Mouse (Mus musculus) skeletal muscle tissue, adult 2 months (tissue): ENCODE measurements around the gene Cipc.
A peak's percentile ranks its signal among the peaks of the same experiment; 100 is the strongest.

Source experiments
- DNase-seq: peaks from one replicate; pipeline ENCODE4 v3.0.0-alpha.2; 2012; ENCODE audit warnings: low read depth, low spot score

The Cipc gene

DNA sequence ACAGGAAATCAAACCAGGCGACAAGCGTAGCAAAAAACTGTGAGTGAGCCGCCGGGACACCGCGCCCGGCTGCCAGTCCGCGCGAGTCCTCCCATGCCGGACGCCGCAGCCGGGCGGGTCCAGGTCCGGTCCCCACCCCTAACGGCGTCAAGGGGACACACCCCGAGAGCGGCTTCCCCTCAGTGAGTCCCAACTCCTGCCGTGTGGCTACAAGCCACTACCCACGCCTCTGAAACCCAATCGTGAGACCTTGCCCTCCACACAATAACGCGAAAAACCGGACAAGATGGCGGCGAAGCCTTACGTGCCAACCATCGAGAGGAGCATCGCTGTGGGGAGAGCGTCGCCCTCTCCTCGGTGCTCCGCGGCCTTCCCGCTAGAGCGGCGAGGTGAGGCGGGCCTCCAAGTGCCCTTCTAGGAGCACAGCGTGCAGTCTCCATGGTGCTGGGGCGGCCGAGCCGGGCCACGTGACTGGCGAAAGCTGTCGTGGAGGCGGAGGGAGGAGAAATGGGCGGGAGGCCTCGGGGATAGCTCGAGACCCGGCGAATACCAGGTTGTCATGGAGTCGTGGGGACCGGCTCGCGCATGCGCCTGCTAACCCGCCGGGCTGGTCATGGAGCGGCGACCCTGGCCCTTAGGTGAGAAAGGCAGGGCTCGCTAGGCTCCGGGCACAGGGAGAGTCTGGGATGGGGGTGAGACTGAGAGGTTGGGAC, at the start of gene Cipc:
Cipc (plus strand) TSS at position 182 of the 713 bp plus-strand sequence.
- DNase-seq, result peak; percentile 99

DNA sequence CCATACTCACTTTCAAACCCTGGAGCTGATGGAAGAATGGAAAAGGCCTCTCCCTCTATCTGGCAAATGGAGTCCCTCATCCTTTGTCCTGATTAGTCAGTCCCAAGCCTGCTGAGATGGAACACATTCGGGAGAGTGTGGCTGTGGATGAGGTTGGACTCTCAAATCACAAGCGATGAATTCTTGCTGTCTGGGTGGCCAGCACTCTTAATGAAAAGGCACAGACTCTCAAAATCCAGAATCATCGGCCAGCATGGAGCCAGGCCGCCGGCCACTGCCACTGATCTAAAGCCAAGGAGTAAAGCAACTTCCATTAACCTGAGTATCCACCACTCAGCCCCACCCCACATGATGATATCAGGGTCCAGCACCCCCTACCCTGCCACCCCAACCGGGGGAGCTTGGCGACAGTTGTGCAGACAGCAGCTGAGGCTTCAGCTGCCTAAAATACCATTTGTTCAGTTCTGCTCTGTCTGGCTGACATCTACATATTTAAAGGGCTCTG, 49.0 kb upstream of the Cipc start:
- no peak for DNase-seq

DNA sequence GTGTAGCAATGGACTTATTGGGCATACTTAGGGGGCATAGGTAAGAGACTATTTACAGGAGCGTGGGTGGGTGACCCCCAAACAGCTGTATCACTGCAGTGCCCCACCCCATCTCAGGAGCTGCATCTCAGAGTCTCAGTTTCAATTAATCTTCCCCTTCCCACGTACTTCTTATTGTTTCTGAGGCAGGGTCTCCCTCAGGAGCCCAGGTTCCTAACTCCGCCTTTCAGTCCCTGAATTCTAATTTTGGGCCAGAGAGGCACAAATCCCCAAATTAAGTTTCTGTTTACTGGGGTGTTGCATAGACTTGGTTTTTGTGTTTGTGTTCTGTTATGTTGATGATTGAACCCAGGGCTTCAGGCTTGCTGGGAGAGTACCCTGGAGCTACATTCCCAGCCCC, 48.4 kb upstream of the Cipc start:
- DNase-seq, result no peak

DNA sequence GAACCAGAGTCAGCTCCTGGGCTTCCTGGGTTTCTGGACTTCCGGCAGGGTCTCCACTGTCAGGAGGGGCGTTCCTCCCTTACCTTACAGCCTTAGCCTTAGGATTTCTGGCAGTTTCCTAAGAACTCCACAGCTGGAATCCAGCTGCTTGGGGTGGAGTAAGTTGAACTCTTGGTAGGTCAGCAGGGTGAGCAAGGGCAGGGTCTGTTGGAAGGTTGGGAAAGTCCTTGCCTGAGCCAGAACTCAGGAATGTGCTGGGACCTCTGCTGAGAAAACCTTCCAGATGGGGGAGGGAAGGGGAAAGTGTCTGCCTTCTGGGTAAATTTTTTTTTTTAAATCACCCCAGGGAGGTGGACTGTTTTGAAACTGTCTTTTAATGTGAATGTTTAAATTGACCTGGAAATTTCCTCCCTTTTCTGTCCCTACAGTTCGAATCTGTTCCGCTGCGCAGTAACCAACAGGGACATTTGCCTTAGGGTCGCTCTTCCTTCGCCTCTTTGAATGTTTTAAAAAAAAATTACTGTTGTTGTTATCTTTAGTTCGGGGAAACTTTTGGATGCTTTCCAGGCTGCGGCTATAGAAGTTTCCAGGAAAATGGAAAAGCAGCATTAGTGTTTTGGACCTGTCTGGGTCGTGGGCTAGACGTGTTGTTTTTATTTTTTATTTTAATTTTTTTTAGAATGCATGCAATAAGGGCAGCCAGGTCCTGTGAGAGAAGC, 47.2 kb upstream of the Cipc start:
- DNase-seq, result peak; percentile 81

DNA sequence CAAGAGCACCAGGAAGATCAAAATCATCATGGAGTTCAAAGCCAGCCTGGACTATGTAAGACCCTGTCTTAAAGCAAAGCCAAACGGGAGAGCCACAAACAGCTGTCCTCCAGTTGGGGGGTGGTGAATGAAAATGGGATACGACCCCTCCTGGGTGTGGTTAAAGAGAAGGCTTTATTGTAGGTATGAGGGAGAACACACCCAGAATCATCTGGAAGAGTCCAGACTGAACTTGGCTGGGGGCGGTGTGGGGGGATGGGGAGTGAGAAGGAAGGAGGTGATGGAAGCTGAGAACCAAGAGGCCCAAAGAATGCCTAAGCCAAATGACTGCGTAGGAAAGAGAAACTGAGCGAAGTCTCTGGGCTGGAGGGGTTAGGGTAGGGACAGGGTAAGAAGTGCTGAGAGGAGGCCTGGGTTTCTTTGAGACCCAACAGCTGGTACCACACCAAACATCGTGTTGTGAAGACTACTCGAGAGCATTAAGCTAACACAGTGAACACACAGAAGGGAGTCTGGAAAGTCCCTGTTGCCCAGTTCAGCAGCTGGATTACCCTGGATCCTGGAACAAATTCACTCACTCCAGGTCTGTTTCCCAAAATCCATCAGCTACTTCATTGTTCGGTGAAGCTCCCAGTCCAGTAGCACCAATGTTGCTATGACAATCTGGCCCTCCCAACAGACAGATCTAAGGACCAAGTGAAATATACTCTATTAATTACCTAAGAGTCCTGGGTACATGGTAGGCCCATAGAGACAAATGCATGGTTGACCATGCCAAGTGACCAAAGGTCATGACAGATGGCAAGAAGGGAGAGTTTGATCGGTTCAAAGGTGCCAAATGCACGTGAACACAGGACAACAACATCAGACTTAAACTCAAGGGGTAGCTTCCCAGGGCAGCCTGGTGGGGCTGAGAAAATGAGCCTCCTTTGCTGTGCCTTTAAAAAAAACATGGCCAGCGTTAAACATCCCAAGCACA, 42.7 kb upstream of the Cipc start:
- DNase-seq, result no peak

DNA sequence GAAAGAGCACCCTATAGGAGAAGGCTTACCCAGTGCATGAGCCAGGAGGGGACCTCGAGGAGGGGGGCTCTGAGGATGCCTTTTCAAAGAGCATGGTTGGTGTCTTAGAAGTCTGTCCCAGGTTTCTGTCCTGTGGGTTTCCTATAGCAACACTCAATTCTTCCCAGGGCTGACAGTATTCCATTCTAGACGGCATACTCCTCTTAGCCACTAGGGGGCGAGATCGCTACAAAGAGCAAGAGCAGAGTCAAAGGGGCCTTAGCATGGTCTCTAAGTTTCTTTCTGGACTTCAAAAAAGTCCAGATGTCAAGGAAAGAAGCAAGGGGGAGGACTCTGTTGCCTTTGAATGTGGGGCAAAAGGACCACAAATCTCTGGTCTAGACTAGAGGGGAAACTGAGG, 41.6 kb upstream of the Cipc start:
- no peak for DNase-seq

DNA sequence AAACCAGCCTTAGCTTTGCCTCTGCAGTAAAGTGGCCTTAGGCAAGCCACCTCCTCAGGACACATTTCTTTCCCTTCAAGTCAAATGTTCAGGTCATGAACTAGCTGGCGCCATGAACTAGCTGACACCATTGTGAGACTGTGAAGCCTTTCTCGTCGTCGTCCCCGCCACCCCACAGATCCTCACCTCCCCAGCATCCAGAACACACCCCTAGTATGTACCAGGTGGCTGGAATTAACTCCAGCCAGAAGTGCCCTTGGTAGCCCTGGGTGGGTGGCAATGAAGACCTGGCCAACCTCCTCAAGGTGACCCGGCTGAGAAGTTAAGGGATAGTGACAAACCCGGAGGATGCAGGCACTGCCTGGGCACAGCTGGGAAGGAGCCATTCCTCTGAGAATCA, 41.0 kb upstream of the Cipc start:
- no peak for DNase-seq

DNA sequence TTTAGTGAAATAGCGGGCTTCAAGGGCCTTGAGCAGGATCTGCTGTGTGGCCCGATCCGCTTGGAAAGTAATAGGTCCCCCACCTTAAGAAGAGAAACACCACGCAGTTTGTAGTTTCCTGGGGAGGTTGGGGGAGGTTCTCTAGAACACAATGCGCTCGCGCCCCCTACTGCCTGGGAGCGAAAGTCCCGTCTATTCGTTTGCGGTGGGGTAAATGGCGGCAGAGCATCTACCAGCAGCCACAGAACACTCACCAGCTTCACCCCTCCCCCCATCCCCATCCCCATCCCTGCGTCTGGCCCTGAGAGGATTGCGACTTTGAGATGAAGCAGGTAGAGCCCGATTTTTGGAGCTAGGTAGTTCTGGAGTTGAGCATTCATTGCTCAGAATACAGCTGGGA, 40.4 kb upstream of the Cipc start:
- DNase-seq, result peak; percentile 64

DNA sequence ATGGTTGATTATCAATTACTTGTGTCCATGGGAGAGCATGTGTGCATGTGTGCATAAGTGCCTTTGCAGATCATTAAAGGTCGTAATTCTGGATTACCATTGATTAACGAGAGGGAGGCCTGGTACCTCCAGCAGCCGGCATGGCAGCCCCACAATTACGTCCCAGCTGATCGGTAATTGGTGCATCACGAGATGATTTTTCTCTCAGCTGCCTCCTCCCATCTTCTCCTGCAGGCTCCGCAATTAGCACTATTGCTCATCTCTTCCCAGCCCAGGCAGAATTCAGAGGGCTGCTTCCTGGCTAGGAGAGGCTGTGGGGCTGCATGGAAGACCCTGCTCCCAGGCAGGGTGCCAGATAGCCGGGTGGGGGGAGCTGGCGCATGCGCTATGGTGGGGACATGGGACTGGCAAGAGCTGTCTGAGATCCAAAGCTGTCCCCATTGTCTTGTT, 35.3 kb upstream of the Cipc start:
- no peak for DNase-seq

DNA sequence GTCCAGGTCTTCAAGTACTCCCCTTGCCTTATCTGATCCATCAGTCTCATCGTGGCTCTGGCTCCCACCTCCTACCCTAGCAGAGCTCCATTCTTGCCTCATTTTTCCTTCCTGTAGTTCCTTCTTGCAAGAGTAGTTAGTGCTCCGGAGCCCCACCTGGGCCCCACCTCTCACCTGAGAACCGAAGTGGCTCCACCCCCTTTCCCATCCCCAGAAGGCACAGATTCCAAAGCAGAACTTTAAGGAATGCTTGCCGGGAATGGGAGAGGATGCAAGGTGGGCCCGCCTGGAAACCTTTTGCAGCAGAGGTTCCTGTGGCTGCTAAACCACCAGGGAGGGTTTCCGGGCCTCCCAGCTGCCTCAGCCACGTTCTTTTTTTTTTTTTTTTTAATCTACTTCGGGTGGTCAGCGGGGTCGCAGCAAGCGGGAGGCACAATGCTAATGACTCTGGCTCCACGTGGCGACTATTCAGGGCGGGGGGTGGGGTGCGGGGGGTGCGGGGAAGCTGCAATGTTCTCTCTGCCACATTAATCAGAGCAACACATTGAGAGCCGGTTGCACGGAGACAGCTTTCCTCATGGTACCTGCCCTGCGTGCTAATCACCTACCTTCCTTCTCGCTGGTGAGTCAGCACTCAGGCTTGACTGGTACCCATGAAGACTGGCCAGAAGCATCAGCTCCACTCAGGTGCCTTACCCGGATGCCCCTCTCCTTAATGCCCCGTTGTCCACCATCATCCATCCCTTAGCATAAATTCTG, 34.3 kb upstream of the Cipc start:
- DNase-seq, result no peak

DNA sequence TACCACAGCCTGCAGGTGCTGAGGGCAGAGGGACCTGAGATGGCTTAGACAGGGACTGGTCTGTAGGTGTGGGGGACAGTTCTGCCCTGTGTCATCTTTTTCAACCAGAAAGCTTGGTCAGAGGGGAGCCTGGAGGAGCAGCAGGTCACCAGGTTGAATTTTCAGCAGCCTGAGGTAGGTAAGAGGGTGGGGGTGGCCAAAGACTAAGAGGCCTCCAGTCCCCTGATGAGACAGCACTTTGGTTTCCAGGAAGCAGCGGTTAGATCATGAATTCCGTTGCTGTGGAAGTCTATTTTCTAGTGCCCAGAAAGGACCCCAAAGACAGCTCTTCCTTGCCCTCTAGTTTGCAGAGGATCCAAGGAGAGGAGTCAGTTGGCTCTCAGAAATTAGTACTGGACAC, 32.5 kb upstream of the Cipc start:
- no peak for DNase-seq

DNA sequence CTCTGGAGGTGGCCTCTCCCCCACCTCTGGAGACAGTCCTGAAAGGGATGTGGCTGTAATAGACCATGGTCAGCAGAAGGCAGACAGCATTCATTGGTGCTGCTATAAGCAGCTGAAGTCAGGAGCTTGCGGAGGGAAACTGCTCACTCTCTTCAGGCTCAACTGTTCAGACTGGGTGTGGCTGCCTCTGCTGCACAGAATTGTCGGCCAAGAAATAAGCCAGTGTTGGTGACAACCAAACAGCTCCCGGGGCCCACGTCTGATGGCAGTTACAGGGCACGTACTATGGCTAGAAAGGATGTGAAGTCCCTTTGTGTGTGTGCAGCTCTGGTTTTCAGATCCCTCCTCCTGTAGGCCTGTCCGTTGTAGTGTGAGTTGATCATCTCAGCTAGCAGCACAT, 32.1 kb upstream of the Cipc start:
- no peak for DNase-seq

DNA sequence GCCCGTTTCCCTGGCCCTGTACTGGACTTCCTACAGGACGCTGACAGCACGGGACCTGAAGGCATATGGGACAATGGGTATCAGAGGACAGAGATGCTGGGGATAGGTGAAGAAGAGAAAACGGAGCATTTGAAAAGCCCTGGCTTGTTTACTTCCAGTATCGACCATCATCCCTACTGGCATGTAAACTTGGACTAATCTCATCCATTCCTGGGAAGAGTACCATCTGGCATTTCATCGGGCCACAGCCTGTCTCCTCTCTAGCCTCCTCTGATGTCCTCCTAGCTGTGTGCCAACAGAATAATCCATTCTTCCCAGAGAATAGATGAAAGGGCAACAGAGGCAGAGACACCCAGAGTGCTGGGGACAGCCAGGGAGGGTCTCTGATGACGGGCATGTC, 31.2 kb upstream of the Cipc start:
- DNase-seq, result no peak

DNA sequence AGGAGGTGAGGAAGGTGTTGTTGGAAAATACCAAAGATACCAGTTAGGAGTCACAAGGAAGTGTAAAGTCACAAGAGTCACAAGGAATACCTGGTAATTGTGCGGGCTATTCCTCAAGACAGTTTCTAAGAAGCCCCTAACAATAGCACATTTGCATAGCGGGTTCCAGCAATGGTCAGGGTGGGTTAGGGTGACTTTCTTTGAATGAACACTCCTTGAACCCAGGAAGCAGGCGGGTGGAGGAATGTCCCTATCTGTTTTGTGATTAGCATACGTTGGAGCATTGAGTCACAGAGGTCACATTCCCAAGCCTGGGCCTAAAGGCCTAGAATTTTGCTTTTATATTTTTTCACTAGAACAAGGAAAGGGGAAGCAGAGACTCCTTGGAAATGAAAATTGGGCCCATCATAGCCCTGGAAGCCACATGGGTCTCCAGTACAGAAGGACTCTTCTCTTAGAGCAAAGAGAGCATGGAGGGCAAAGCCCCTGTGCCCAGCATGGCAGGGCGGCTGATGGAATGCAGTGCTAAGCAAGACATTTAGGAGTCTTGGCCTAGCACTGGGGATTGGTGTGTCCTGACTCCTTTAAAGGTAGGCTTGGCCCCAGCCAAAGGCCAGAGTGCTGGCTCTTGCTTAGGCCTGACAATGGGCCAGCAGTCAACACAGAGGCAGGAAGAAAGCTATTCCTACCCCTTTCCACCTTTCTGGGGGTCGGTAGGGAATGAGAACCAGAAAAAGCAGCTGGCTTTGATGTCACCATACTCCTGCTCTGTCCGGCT, 29.9 kb upstream of the Cipc start:
- peak; percentile 45 for DNase-seq

DNA sequence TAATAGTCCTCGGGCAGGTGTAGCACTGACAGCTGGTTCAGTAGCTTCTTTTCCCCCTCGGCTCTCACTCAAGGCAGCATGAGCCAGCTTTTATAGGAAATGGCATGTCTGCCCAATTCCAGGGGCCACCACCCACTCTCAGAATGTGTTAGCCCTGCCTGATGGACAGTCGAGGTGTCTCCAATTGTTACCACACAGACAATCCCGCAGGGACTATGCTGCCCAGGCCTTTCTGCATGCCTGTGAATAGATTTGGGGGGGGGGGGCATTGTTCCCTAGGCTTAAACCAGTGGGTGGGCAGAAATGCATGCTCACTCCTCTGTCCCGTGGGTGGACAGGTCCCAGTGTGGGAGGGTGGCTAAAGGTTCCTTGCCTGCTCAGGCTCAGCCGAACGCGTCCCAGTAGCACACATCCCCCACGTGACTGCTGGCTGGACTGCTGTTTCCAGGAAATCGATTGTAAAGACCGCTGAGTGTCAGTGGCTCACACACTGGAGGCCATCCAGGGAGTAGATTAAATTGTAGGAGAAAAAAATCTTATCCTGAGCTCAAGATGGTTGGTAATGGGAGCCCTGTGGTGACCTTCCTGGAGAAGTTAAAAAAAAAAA, 28.4 kb upstream of the Cipc start:
- DNase-seq, result peak; percentile 44

DNA sequence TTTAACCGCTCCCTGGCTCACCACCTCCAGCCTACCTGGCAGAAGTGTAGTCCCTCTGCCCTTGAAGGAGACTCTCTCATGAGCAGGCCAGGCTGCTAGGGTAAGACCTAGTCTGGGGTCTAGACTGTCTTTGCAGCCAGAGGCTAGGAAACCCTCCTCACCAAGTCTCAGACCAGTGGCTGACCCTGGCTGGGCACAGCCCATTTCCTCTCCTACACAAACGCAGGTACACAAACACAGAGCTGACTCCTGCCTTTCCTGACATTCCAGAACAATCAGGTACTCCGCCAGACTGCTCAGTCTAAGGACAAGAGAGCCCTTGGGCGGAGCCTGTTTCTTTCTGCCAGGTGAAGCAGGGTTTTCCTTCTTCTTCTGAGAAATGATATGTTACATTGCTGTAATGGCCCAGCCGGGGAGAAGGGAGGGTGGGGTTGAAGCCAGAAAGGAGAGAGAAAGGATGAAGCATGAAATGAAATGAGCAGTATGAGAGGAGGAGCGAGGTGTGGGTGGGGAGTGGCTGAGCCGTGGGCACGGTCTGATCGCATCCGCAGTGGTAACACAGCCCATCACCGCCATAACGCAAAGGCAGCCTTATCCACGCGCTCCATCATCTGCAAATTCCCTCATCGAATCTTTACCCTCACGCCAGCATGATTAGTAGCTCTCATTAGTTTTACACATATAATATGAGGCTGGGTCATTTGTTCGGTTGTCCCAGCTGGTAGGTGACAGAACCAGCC, 27.7 kb upstream of the Cipc start:
- no peak for DNase-seq

DNA sequence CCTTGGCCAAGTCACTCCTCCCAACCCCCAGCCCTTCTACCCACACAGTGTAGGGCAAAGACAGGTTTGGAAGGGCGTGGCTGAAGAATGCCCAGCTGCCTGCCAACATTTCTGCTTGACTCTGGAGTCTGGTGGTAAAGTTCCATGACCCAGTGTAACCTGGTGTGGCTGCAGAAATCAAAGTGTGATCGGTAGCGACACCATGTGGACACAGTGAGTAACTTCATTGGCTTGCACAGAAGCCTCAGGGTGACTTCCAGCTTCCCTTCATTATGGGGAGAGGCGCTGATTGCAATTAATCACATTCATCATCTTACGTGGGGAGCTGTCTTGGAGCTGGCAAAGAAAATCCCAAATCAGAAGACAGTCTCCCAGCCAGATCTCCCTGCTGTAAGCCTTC, 23.0 kb upstream of the Cipc start:
- peak; percentile 85 for DNase-seq

DNA sequence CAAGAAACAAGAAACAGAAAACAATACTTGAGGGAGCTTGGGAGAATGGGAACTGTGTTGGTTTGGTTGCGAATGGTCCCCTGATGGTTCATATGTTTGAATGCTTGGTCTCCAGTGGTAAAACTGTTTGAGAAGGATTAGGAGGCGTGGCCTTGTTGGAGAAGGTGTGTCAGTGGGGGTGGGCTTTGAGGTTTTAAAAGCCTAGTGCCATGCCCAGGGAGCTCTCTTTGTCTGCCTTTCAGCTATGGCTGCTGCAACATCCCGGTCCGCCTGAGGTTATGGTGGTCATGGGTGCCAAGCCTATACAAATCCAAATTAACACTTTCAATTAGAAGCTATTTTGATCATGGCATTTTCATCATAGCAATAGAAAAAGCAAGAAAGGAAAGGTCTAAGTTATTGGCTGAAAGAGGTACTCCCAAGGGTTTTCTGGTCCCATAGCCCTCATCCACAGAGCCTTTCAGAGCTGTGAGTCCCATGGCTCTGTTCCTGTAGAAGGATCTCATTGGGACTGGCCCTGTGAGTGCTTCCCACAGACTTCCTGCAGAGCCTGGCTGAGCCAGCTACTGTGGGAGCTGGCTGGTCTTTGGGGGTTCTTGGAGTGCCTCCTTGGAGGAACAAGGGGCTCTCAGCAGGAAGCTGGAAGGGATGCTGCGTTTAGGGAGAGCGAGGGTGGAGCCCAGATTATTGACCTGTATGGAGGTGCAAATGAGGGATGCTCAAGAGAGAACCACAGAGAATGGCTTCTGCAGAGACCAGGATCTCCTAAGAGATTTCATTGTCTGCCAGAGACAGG, 15.7 kb upstream of the Cipc start:
- DNase-seq, result no peak
